Mouse (Mus musculus): ENCODE data around the gene Tex2. TPM values are rescaled to one million over a fixed set of nuclear protein-coding genes. Genes with fewer than 3 reads are reported as not detected.

Gene Tex2
- polyA plus RNA-seq, 1 experiment = 5.8 TPM

- peaks cover 2% of the 10 kb centered on the region for H3K36me3 ChIP-seq (ENCODE audit: control insufficient read depth, insufficient read depth, low read length)
- H3K27me3 ChIP-seq (ENCODE audit: control insufficient read depth, insufficient read depth, low read length) = no peaks in the 10 kb centered on the region
- TF ChIP-seq CTCF (IDR thresholded peaks at IDR 0.05; ENCODE audit: extremely low read depth, insufficient read depth, insufficient read length, insufficient replicate concordance) (no peak), POLR2A (IDR thresholded peaks at IDR 0.05; ENCODE audit: low read depth, low read length) (no peak)
- WGBS = 25% methylated on average over 9 of the region's 9 CpGs
- H3K4me3 ChIP-seq (ENCODE audit: extremely low read depth, insufficient read depth, insufficient read length) = 0 out of 2 replicates have a peak overlapping the region, but pooled peaks have one; percentile 4
- peak; percentile 45 to 48 for DNase-seq (ENCODE audit: low read depth in 1 of 2, low spot score in 2 of 2)
- H3K4me1 ChIP-seq (ENCODE audit: control insufficient read depth, insufficient read depth, insufficient read length) = peaks cover 24% of the 10 kb centered on the region; the same call in 1 of the 2 replicates
- H3K27ac ChIP-seq (ENCODE audit: insufficient read depth, low read length) = peak overlapping the region; percentile 9; the same call in 1 of the 2 replicates
Measured at GRCm38 (mm10) chr11:106544916-106545315, 68.3 kb downstream of the Tex2 start.

- no peak for TF ChIP-seq POLR2A (IDR thresholded peaks at IDR 0.05; ENCODE audit: low read depth, low read length)
- TF ChIP-seq CTCF (IDR thresholded peaks at IDR 0.05; ENCODE audit: extremely low read depth, insufficient read depth, insufficient read length, insufficient replicate concordance) = no peak
- H3K36me3 ChIP-seq (ENCODE audit: control insufficient read depth, insufficient read depth, low read length) = peaks cover 2% of the 10 kb centered on the region
- DNase-seq (ENCODE audit: low read depth in 1 of 2, low spot score in 2 of 2) = peak in 1 of 2 experiments; percentile 60
- H3K27me3 ChIP-seq (ENCODE audit: control insufficient read depth, insufficient read depth, low read length) = no peaks in the 10 kb centered on the region
- peaks cover 24% of the 10 kb centered on the region; the same call in 1 of the 2 replicates for H3K4me1 ChIP-seq (ENCODE audit: control insufficient read depth, insufficient read depth, insufficient read length)
- no peak overlapping the region for H3K27ac ChIP-seq (ENCODE audit: insufficient read depth, low read length)
- H3K4me3 ChIP-seq (ENCODE audit: extremely low read depth, insufficient read depth, insufficient read length) = no peak overlapping the region
- 38% methylated on average over 11 of the region's 11 CpGs for WGBS
Measured at GRCm38 (mm10) chr11:106544133-106544532, 69.1 kb downstream of the Tex2 start.

- Histone ChIP-seq H3K4me1 (ENCODE audit: control insufficient read depth, insufficient read depth, insufficient read length) (peaks cover 24% of the 10 kb centered on the region; the same call in 1 of the 2 replicates), H3K36me3 (ENCODE audit: control insufficient read depth, insufficient read depth, low read length) (peaks cover 2% of the 10 kb centered on the region), H3K4me3 (ENCODE audit: extremely low read depth, insufficient read depth, insufficient read length) (no peak overlapping the region), H3K27me3 (ENCODE audit: control insufficient read depth, insufficient read depth, low read length) (no peaks in the 10 kb centered on the region), H3K27ac (ENCODE audit: insufficient read depth, low read length) (no peak overlapping the region)
- TF ChIP-seq POLR2A (IDR thresholded peaks at IDR 0.05; ENCODE audit: low read depth, low read length) = no peak
- TF ChIP-seq CTCF (IDR thresholded peaks at IDR 0.05; ENCODE audit: extremely low read depth, insufficient read depth, insufficient read length, insufficient replicate concordance) = no peak
- no peak for DNase-seq (ENCODE audit: low read depth in 1 of 2, low spot score in 2 of 2)
- WGBS = 91% methylated on average over 13 of the region's 13 CpGs
Measured at GRCm38 (mm10) chr11:106543006-106543405, 70.2 kb downstream of the Tex2 start.

- Histone ChIP-seq H3K36me3 (ENCODE audit: control insufficient read depth, insufficient read depth, low read length) (peaks cover 2% of the 10 kb centered on the region), H3K27me3 (ENCODE audit: control insufficient read depth, insufficient read depth, low read length) (no peaks in the 10 kb centered on the region), H3K27ac (ENCODE audit: insufficient read depth, low read length) (0 out of 2 replicates have a peak overlapping the region, but pooled peaks have one; percentile 33), H3K4me1 (ENCODE audit: control insufficient read depth, insufficient read depth, insufficient read length) (peaks cover 24% of the 10 kb centered on the region; the same call in 1 of the 2 replicates), H3K4me3 (ENCODE audit: extremely low read depth, insufficient read depth, insufficient read length) (no peak overlapping the region)
- peak; percentile 25 to 55 for DNase-seq (ENCODE audit: low read depth in 1 of 2, low spot score in 2 of 2)
- no peak for TF ChIP-seq CTCF (IDR thresholded peaks at IDR 0.05; ENCODE audit: extremely low read depth, insufficient read depth, insufficient read length, insufficient replicate concordance)
- no peak for TF ChIP-seq POLR2A (IDR thresholded peaks at IDR 0.05; ENCODE audit: low read depth, low read length)
Measured at GRCm38 (mm10) chr11:106542385-106542784, 70.8 kb downstream of the Tex2 start.

GRCm38 (mm10) chr11:106540506-106541268 lies 72.5 kb downstream of the Tex2 start:
- Histone ChIP-seq H3K4me1 (ENCODE audit: control insufficient read depth, insufficient read depth, insufficient read length) (peaks cover 24% of the 10 kb centered on the region; the same call in 1 of the 2 replicates), H3K36me3 (ENCODE audit: control insufficient read depth, insufficient read depth, low read length) (peaks cover 2% of the 10 kb centered on the region), H3K27ac (ENCODE audit: insufficient read depth, low read length) (no peak overlapping the region), H3K27me3 (ENCODE audit: control insufficient read depth, insufficient read depth, low read length) (no peaks in the 10 kb centered on the region), H3K4me3 (ENCODE audit: extremely low read depth, insufficient read depth, insufficient read length) (no peak overlapping the region)
- 48% methylated on average over 13 of the region's 13 CpGs for WGBS
- no peak for DNase-seq (ENCODE audit: low read depth in 1 of 2, low spot score in 2 of 2)
- TF ChIP-seq CTCF (IDR thresholded peaks at IDR 0.05; ENCODE audit: extremely low read depth, insufficient read depth, insufficient read length, insufficient replicate concordance) = no peak
- TF ChIP-seq POLR2A (IDR thresholded peaks at IDR 0.05; ENCODE audit: low read depth, low read length) = no peak

GRCm38 (mm10) chr11:106536253-106536912 lies 76.8 kb downstream of the Tex2 start:
- peaks cover 2% of the 10 kb centered on the region; the same call in 1 of the 2 replicates for H3K4me1 ChIP-seq (ENCODE audit: control insufficient read depth, insufficient read depth, insufficient read length)
- peak in 1 of 2 experiments; percentile 72 for DNase-seq (ENCODE audit: low read depth in 1 of 2, low spot score in 2 of 2)
- no peaks in the 10 kb centered on the region for H3K27me3 ChIP-seq (ENCODE audit: control insufficient read depth, insufficient read depth, low read length)
- no peak overlapping the region for H3K4me3 ChIP-seq (ENCODE audit: extremely low read depth, insufficient read depth, insufficient read length)
- peak overlapping the region; percentile 72 for H3K27ac ChIP-seq (ENCODE audit: insufficient read depth, low read length)
- peaks cover 2% of the 10 kb centered on the region; the same call in 1 of the 2 replicates for H3K36me3 ChIP-seq (ENCODE audit: control insufficient read depth, insufficient read depth, low read length)
- 59% methylated on average over 11 of the region's 11 CpGs for WGBS
- TF ChIP-seq POLR2A (IDR thresholded peaks at IDR 0.05; ENCODE audit: low read depth, low read length) = no peak
- no peak for TF ChIP-seq CTCF (IDR thresholded peaks at IDR 0.05; ENCODE audit: extremely low read depth, insufficient read depth, insufficient read length, insufficient replicate concordance)
